Mouse (Mus musculus): ENCODE data around the gene Foxn3. TPM values are rescaled to one million over a fixed set of nuclear protein-coding genes. Genes with fewer than 3 reads are reported as not detected.

Gene Foxn3
- polyA plus RNA-seq, 1 experiment from 2014 or later = 94.3 TPM

DNA sequence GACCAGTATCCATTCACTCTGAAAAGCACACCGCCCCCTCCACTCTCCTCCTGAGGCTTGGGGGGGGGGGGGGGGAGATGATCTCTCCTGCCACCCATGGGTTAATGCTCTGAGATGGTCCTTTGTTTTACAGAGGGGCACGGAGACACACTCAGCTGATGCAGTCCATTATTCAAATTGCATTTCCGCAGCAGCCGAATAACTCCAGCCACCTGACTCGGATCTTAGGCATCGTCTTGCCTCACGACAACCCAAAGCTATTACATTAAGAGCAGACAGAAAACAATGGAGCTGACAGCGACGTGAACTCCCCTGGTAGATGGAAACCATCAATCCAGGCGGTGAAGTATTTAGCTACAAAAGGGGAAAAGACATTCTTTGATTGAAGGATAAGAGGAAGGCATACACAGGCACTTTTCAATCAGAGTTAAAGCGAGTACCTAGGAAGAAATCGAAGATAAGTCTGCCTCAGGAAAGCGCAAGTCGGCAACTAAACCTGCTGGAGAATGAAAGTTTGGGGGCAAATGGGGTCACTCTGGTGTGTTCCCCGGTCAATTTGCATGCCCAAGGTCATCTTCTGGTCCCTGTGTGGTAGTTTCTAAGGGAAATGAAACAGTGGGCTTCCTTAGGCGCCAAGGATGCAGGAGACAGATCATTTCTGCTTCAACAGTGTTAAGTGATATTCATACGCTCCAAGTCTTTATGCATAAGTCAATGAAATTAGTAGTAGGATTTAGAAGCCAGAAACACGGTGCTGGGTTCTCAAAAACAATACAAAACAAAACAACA, 65.0 kb downstream of the Foxn3 start:
- Histone ChIP-seq H3K4me2 (replicated peaks; ENCODE audit: low read depth, low read length) (no peak overlapping the region), H3K36me3 (ENCODE audit: insufficient read depth, low read length) (no peaks in the 10 kb centered on the region), H3K4me1 (ENCODE audit: insufficient read depth, low read depth, low read length) (no peaks in the 10 kb centered on the region), H3K4me3 (ENCODE audit: low read depth, low read length) (no peak overlapping the region), H3K27ac (ENCODE audit: low read length) (no peak overlapping the region), H3K9ac (replicated peaks; ENCODE audit: low read depth) (no peak overlapping the region), H3K27me3 (replicated peaks; ENCODE audit: insufficient read depth, low read length) (no peaks in the 10 kb centered on the region), H3K9me3 (ENCODE audit: low read length) (no peaks in the 10 kb centered on the region)
- TF ChIP-seq CTCF (IDR thresholded peaks at IDR 0.05) (no peak), EP300 (IDR thresholded peaks at IDR 0.05) (no peak)
- ATAC-seq (no peak), DNase-seq (ENCODE audit: low spot score) (no peak)
- WGBS = 59% methylated on average over 18 of the region's 18 CpGs

- Histone ChIP-seq H3K27me3 (replicated peaks; ENCODE audit: insufficient read depth, low read length) (no peaks in the 10 kb centered on the region), H3K9ac (replicated peaks; ENCODE audit: low read depth) (no peak overlapping the region), H3K9me3 (ENCODE audit: low read length) (no peaks in the 10 kb centered on the region), H3K36me3 (ENCODE audit: insufficient read depth, low read length) (no peaks in the 10 kb centered on the region), H3K4me1 (ENCODE audit: insufficient read depth, low read depth, low read length) (no peaks in the 10 kb centered on the region), H3K4me3 (ENCODE audit: low read depth, low read length) (no peak overlapping the region), H3K27ac (ENCODE audit: low read length) (no peak overlapping the region), H3K4me2 (replicated peaks; ENCODE audit: low read depth, low read length) (no peak overlapping the region)
- no peak for ATAC-seq
- DNase-seq (ENCODE audit: low spot score) = no peak
- no peak for TF ChIP-seq CTCF (IDR thresholded peaks at IDR 0.05)
- no peak for TF ChIP-seq EP300 (IDR thresholded peaks at IDR 0.05)
- 69% methylated on average over 3 of the region's 3 CpGs for WGBS
Observed at GRCm38 (mm10) chr12:99496945-99497344, 66.4 kb downstream of the Foxn3 start.

DNA sequence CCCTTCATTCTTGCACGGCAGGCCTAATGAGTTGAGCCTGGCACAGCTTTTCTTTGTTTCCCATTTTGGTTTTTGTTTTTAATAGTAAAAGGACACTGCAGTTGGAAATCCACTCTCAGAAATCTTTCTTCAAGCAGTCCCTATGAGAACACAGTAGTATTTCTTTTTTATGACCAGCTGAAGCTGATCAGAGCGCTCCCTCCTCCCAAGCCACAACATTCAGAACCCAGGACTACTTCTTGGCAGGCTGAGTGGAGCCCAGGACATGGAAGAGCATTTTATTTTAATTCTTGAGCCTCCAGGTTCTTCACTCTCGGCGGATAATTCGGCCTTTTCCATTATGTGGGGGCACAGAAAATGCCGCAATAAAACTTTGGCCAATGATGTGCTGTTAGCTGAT, 73.2 kb downstream of the Foxn3 start:
- no peak overlapping the region for H3K27ac ChIP-seq (ENCODE audit: low read length)
- H3K4me2 ChIP-seq (replicated peaks; ENCODE audit: low read depth, low read length) = no peak overlapping the region
- DNase-seq (ENCODE audit: low spot score) = no peak

DNA sequence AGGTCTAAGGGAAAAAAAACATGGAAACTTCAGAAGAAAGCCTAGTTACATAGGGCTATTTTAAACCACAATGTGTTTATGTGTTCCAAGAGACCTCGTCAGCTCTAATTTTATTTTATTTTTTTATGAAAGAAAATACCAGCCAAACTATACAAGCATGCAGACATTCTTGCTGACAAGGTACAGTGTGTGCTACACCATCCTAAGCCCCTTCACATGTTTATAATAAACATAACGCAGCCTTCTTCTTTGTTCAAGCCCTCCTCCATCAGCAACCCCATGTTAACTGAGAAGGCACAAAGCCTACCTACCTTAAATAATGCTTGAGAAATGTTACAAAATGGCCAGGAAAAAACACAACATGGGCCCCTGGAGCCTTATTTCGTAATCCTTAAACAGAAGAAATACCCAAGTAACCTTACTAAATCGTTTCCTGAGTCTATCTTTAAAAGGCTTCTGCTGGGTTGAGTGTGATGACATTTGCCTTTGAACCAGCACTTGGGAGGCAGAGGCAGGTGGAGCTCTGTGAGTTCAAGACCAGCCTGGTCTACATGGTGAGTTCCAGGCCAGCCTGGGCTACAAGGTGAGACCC, 74.3 kb downstream of the Foxn3 start:
- no peak overlapping the region for H3K4me2 ChIP-seq (replicated peaks; ENCODE audit: low read depth, low read length)
- H3K4me3 ChIP-seq (ENCODE audit: low read depth, low read length) = no peak overlapping the region
- H3K36me3 ChIP-seq (ENCODE audit: insufficient read depth, low read length) = no peaks in the 10 kb centered on the region
- no peak overlapping the region for H3K27ac ChIP-seq (ENCODE audit: low read length)
- no peak overlapping the region for H3K9ac ChIP-seq (replicated peaks; ENCODE audit: low read depth)
- no peak for TF ChIP-seq CTCF (IDR thresholded peaks at IDR 0.05)
- no peak for TF ChIP-seq EP300 (IDR thresholded peaks at IDR 0.05)
- 72% methylated on average over 4 of the region's 4 CpGs for WGBS
- no peak for DNase-seq (ENCODE audit: low spot score)
- ATAC-seq = no peak
- H3K9me3 ChIP-seq (ENCODE audit: low read length) = no peaks in the 10 kb centered on the region
- H3K27me3 ChIP-seq (replicated peaks; ENCODE audit: insufficient read depth, low read length) = no peaks in the 10 kb centered on the region
- H3K4me1 ChIP-seq (ENCODE audit: insufficient read depth, low read depth, low read length) = no peaks in the 10 kb centered on the region

More for the DNA sequence above, 73.2 kb downstream of the Foxn3 start:
- H3K4me1 ChIP-seq (ENCODE audit: insufficient read depth, low read depth, low read length) = no peaks in the 10 kb centered on the region
- no peak overlapping the region for H3K9ac ChIP-seq (replicated peaks; ENCODE audit: low read depth)
- no peak overlapping the region for H3K4me3 ChIP-seq (ENCODE audit: low read depth, low read length)
- H3K36me3 ChIP-seq (ENCODE audit: insufficient read depth, low read length) = no peaks in the 10 kb centered on the region
- TF ChIP-seq CTCF (IDR thresholded peaks at IDR 0.05) = no peak
- no peak for TF ChIP-seq EP300 (IDR thresholded peaks at IDR 0.05)
- no peak for ATAC-seq
- H3K9me3 ChIP-seq (ENCODE audit: low read length) = no peaks in the 10 kb centered on the region
- H3K27me3 ChIP-seq (replicated peaks; ENCODE audit: insufficient read depth, low read length) = no peaks in the 10 kb centered on the region
- WGBS = 83% methylated on average over 6 of the region's 6 CpGs

- H3K9ac ChIP-seq (replicated peaks; ENCODE audit: low read depth) = no peak overlapping the region
- H3K9me3 ChIP-seq (ENCODE audit: low read length) = no peaks in the 10 kb centered on the region
- no peak overlapping the region for H3K27ac ChIP-seq (ENCODE audit: low read length)
- 86% methylated on average over 3 of the region's 3 CpGs for WGBS
- DNase-seq (ENCODE audit: low spot score) (no peak), ATAC-seq (no peak)
- no peaks in the 10 kb centered on the region for H3K27me3 ChIP-seq (replicated peaks; ENCODE audit: insufficient read depth, low read length)
- no peak overlapping the region for H3K4me3 ChIP-seq (ENCODE audit: low read depth, low read length)
- no peak for TF ChIP-seq CTCF (IDR thresholded peaks at IDR 0.05)
- TF ChIP-seq EP300 (IDR thresholded peaks at IDR 0.05) = no peak
- no peak overlapping the region for H3K4me2 ChIP-seq (replicated peaks; ENCODE audit: low read depth, low read length)
- no peaks in the 10 kb centered on the region for H3K36me3 ChIP-seq (ENCODE audit: insufficient read depth, low read length)
- H3K4me1 ChIP-seq (ENCODE audit: insufficient read depth, low read depth, low read length) = no peaks in the 10 kb centered on the region
Observed at GRCm38 (mm10) chr12:99480372-99480771, 83.0 kb downstream of the Foxn3 start.

DNA sequence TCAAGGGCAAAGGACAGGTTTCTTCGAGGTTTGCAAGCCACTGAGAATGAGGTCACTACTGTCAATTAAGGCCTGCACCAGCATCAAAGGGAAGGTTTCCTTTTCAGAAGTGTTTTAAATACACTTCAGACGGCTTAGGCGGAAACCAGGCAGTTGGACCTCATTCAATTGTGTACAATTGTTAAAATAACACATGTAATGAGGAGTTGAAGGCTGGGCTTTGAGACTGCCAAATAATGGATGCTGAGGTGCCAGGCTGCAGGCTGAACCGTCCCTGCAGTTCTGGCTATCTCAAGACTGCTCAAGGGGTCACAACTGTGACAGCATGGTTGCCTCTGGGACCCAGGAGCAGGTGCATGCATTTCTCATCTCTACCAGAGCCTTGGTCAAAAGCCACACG, 89.2 kb downstream of the Foxn3 start:
- Histone ChIP-seq H3K4me3 (ENCODE audit: low read depth, low read length) (no peak overlapping the region), H3K4me2 (replicated peaks; ENCODE audit: low read depth, low read length) (no peak overlapping the region), H3K4me1 (ENCODE audit: insufficient read depth, low read depth, low read length) (peaks cover 3% of the 10 kb centered on the region; the same call in 1 of the 2 replicates), H3K9ac (replicated peaks; ENCODE audit: low read depth) (no peak overlapping the region), H3K36me3 (ENCODE audit: insufficient read depth, low read length) (no peaks in the 10 kb centered on the region), H3K27ac (ENCODE audit: low read length) (no peak overlapping the region), H3K9me3 (ENCODE audit: low read length) (no peaks in the 10 kb centered on the region), H3K27me3 (replicated peaks; ENCODE audit: insufficient read depth, low read length) (no peaks in the 10 kb centered on the region)
- ATAC-seq = no peak
- TF ChIP-seq CTCF (IDR thresholded peaks at IDR 0.05) = no peak
- no peak for TF ChIP-seq EP300 (IDR thresholded peaks at IDR 0.05)
- whole genome bisulfite sequencing = 17% methylated on average over 5 of the region's 5 CpGs
- DNase-seq (ENCODE audit: low spot score) = peak; percentile 41
